Mouse (Mus musculus): ENCODE data around the gene Prr22.

Prr22 gene

DNA sequence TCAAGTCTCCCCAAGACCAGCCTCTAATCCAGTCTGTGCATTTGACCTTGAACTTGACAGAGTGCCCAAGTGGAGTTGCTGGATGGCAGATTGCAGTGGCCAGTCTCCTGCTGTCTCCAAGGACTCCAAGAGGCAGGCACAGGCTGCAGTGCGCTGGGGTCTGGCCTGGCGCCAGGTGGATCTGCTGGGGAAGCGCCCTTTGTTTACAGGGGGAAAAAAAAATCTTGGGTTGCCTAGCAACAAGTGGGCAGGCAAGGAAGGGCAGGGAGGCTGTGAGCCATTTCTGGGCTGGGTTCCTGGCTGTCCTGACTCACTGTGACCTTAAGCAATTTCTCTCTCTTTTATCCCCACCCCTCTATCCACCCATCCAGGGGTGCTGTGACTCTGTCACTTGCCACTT is 40.2 kb downstream of the Prr22 start:
- no peak for DNase-seq (ENCODE audit: low read depth)

DNA sequence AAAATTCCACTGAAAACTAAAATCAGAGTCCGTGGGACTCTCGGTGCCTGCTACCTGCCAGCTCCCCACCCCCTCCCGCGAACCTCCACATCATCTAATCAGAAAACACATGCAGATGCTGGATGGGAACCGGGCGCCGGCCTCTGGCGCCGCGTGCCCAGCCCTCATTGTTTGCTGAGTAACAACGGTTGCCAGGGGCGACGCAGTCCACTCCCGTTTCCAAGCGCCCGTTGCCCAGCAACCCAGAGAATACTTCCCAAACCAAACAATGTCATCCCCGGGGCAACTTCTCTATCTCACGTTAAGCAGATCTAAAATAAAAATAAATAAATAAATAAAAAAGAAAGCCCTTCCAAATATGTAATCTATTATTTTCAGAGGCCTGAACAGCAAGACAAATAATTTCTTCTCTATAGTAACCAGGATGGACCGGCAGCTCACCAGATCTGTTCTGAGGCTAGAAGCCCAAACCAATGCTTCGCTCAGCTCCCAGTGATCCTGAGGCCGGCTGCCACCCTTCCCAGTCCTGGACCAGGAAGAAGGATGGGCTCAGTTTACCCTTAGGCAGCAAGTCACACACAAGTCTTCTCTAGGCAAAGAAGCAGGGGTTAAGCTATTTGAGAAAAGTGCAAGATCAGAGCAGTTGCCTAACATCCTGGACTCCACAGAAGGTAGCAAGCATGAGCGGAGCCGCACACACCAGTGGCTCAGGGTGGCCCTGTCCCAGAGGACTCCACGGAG is 44.4 kb downstream of the Prr22 start:
- DNase-seq (ENCODE audit: low read depth): peak; percentile 79

DNA sequence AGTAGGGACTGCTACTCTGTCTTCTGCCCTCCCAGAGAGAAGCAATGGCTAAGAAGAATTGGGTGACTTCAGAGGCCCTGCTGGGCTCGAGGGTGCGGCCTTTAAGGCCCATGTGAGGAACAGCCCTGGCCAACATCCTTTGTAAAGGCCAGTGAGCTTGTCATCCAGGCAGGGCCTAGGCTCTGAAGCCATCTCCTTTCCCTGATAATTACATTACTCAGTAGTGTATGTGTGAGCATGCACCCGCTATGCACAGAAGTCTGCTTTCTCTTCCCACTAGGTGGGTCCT is 45.0 kb downstream of the Prr22 start:
- DNase-seq (ENCODE audit: low read depth): no peak

DNA sequence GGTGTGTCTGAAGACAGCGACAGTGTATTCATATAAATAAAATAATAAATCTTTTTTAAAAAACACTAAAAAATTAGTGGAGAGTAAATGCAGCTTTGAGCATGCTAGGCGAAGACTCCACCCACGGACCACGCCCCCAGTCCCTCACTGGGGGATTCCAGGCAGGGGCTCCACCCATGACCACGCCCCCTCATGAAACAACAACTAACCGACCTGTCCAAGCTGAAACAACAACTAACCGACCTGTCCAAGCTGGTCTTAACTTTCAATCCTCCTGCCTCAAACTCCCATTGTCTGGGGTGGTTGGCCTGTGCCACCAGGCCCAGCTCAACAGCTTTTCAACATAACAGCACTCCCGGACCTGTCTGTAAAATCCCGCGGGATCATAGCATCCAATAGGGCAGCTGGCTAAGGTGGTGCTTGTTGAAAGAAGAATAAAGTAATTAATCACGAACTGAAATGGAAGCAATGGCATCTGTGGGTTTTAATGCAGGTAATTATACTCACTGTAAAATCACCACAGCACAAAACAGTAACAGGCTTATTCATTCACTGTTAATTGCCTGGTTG is 48.1 kb downstream of the Prr22 start:
- DNase-seq (ENCODE audit: low read depth): peak; percentile 85

DNA sequence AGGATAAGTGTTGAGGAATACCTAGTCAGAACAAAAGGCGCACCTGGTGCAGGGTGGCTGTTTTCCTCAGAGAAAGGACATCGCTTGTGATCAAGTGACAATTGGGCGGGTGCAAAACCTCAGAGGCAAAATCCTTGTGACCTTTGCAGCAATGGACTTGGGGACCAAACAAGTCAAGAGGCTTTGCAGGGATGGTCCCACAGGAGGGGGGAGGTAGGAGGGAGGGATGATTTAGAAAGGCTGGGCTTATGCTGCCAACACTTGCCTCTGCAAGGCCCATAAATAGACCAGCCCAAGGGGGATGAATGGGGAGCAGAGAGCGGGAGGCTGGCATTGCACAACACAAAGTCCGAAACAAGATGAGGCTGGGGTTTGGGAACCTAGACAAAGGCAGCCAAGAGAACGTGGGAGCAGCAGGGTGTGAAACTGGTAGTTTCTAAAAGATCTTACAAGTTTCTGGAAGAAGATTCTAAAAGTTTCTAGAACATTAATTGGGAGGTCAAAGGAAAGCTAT is 49.0 kb downstream of the Prr22 start:
- DNase-seq (ENCODE audit: low read depth): no peak

DNA sequence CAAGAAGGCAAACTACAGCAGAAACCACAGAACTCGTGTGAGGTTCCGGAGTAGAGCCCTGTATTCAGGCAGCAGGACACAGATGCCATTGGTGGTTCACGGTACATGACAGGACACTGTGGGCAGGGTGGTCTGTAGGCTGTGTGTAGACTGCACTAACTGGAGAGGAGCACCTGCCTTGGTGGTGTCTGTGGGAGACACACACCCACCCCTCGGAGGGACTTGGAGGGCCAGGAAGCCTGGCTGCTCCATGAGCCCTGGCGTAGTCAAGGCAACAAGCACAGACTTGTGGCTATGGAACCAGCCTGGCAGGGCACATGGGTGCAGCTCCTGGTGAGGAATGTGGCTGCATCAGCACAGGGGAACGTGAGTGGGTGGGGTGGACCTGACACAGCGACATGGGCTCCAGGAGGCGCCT is 49.7 kb downstream of the Prr22 start:
- no peak for DNase-seq (ENCODE audit: low read depth)

All from c-Kit-positive CD71-positive TER-119-negative erythroid progenitor cells, embryonic 14.5 days (primary cell).